Mouse (Mus musculus): ENCODE measurements around the gene Otop1.

GRCm38 (mm10) chr5:38343101-38343500 lies 67.3 kb downstream of the Otop1 start:
- no peak for TF ChIP-seq POLR2A (IDR thresholded peaks at IDR 0.05; ENCODE audit: borderline replicate concordance, insufficient read depth, low read length)
- TF ChIP-seq CTCF (IDR thresholded peaks at IDR 0.05; ENCODE audit: borderline replicate concordance, insufficient read depth, low read depth, low read length) = no peak

Data from cerebellum, adult 2 months (tissue).